Mouse (Mus musculus) embryonic fibroblast, embryonic 13.5 days (primary cell): ENCODE data around the gene Rabif.

ENCODE experiments used
- CTCF ChIP-seq: IDR thresholded peaks from 2 replicates; pipeline ENCODE4 v1.5.1; 2011; ENCODE audit warnings: mild to moderate bottlenecking, control low read depth, low read length, moderate library complexity, borderline replicate concordance; ENCODE audit not compliant: insufficient read depth
- POLR2A ChIP-seq: IDR thresholded peaks from 2 replicates; pipeline ENCODE4 v1.6.1; 2011; ENCODE audit warnings: low read depth, mild to moderate bottlenecking, control low read depth, low read length, moderate library complexity

GRCm38 (mm10) chr1:134500916-134501315, 6.5 kb downstream of the Rabif start:
- TF ChIP-seq CTCF (no peak), POLR2A (no peak)
